Mouse (Mus musculus): ENCODE measurements at regions not wholly inside any gene's neighbourhood (a gene's known extent, or its start where the extent isn't known, plus 50 kb on each side); places are given as distances from the start of the nearest gene placed in this dataset.
"Not testable (repeated sequence)": the region's sequence is repeated elsewhere in the genome, so short reads cannot be mapped to it uniquely, and the experiment has no call there.

- Histone ChIP-seq H3K9me3 (replicated peaks; ENCODE audit: control insufficient read depth, low read length, poor library complexity, severe bottlenecking) (no peaks in the 10 kb centered on the region), H3K27ac (ENCODE audit: low read length) (no peak overlapping the region), H3K4me1 (ENCODE audit: control insufficient read depth, insufficient read depth, low read length) (peaks cover 4% of the 10 kb centered on the region; the same call in 1 of the 2 replicates), H3K9ac (ENCODE audit: low read depth, low read length) (no peak overlapping the region), H3K4me2 (ENCODE audit: low read length) (no peak overlapping the region), H3K4me3 (ENCODE audit: low read depth, low read length) (no peak overlapping the region), H3K36me3 (ENCODE audit: control insufficient read depth, insufficient read depth, low read length) (no peaks in the 10 kb centered on the region), H3K27me3 (ENCODE audit: control insufficient read depth, insufficient read depth, low read depth, low read length) (no peaks in the 10 kb centered on the region)
- 26% methylated on average over 9 of the region's 9 CpGs for WGBS
- ATAC-seq: no peak
Observed at GRCm38 (mm10) chr1:193496265-193497183, 126.4 kb upstream of the Camk1g start.

DNA sequence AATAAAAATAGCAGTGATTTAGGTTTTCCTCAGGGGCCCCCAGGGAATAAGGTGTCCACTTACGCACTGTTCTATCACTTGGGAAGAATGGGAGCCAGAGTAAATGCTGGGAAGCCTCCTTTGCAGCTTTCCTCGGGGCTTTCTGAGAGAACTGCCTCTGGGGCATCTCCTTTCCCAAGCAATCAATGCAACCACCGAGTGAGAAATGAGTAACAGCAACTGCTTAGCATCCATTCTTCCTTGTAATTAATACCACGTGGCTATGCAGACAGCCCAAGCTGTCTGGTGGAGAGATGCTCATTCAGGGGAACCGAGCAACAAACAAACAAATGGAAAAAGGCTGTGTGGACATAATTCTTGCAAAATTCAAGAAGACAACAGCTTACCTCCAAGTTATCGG is 117.9 kb upstream of the Camk1g start:
- no peaks in the 10 kb centered on the region for H3K36me3 ChIP-seq (ENCODE audit: control insufficient read depth, insufficient read depth, low read length)
- peak; percentile 32; the same call in 1 of the 2 replicates for ATAC-seq
- no peaks in the 10 kb centered on the region for H3K9me3 ChIP-seq (replicated peaks; ENCODE audit: control insufficient read depth, low read length, poor library complexity, severe bottlenecking)
- H3K4me1 ChIP-seq (ENCODE audit: control insufficient read depth, insufficient read depth, low read length): no peaks in the 10 kb centered on the region; the same call in 1 of the 2 replicates
- H3K9ac ChIP-seq (ENCODE audit: low read depth, low read length): no peak overlapping the region
- no peak overlapping the region for H3K27ac ChIP-seq (ENCODE audit: low read length)
- 49% methylated on average over 6 of the region's 6 CpGs for WGBS
- H3K4me3 ChIP-seq (ENCODE audit: low read depth, low read length): no peak overlapping the region
- no peak overlapping the region for H3K4me2 ChIP-seq (ENCODE audit: low read length)
- no peaks in the 10 kb centered on the region for H3K27me3 ChIP-seq (ENCODE audit: control insufficient read depth, insufficient read depth, low read depth, low read length)

DNA sequence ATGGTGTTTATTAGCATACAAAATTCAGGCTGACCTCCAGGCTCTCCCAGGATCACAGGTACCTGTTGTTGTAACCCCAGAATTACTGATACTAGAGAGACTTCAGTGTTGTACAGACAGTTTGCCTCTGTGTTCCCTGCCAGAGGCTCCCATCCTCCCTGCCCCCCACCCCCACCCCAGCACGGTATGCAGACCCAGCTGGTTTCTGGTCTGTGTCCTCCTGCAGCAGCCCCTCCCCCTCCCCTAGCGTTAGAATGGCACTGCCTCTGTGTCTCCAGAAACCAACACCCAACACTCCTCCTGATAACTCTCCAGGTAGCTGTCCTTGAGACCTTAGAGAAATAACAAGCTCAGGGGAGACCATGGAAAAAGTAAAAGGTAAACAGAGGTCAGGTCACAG is 116.6 kb upstream of the Camk1g start:
- WGBS: 0% methylated on average over 2 of the region's 2 CpGs
- not testable (repeated sequence) for H3K9me3 ChIP-seq (replicated peaks; ENCODE audit: control insufficient read depth, low read length, poor library complexity, severe bottlenecking); H3K27me3 ChIP-seq (ENCODE audit: control insufficient read depth, insufficient read depth, low read depth, low read length); H3K4me1 ChIP-seq (ENCODE audit: control insufficient read depth, insufficient read depth, low read length); H3K4me3 ChIP-seq (ENCODE audit: low read depth, low read length); H3K4me2 ChIP-seq (ENCODE audit: low read length); H3K27ac ChIP-seq (ENCODE audit: low read length); ATAC-seq; H3K9ac ChIP-seq (ENCODE audit: low read depth, low read length); H3K36me3 ChIP-seq (ENCODE audit: control insufficient read depth, insufficient read depth, low read length)

DNA sequence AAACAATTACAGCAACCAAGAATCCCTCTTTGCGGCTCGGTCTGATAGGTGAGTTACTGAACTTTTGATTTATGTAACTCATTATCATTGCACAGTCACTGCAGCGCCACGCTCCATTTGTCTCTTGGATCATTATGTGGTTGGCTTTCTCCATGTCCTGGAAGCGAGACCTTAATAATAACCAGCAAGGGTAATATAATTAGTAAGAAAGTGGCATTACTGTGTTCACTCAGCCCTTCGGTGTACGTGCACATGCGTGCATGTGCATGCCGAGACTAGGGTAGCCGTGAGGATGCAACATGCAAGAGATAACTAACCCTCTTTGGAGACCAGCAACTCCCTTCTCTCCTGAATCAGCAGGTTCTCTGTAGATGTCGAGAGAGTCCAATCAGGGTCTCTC is 114.9 kb upstream of the Camk1g start:
- no peak overlapping the region for H3K9ac ChIP-seq (ENCODE audit: low read depth, low read length)
- H3K9me3 ChIP-seq (replicated peaks; ENCODE audit: control insufficient read depth, low read length, poor library complexity, severe bottlenecking): no peaks in the 10 kb centered on the region
- H3K4me1 ChIP-seq (ENCODE audit: control insufficient read depth, insufficient read depth, low read length): no peaks in the 10 kb centered on the region; the same call in 1 of the 2 replicates
- WGBS: 72% methylated on average over 11 of the region's 11 CpGs
- ATAC-seq: no peak
- H3K4me3 ChIP-seq (ENCODE audit: low read depth, low read length): no peak overlapping the region
- H3K27ac ChIP-seq (ENCODE audit: low read length): no peak overlapping the region
- H3K4me2 ChIP-seq (ENCODE audit: low read length): no peak overlapping the region
- no peaks in the 10 kb centered on the region for H3K27me3 ChIP-seq (ENCODE audit: control insufficient read depth, insufficient read depth, low read depth, low read length)
- no peaks in the 10 kb centered on the region for H3K36me3 ChIP-seq (ENCODE audit: control insufficient read depth, insufficient read depth, low read length)

- no peaks in the 10 kb centered on the region for H3K4me1 ChIP-seq (ENCODE audit: control insufficient read depth, insufficient read depth, low read length)
- no peak overlapping the region for H3K9ac ChIP-seq (ENCODE audit: low read depth, low read length)
- ATAC-seq: no peak
- H3K27me3 ChIP-seq (ENCODE audit: control insufficient read depth, insufficient read depth, low read depth, low read length): no peaks in the 10 kb centered on the region
- H3K4me2 ChIP-seq (ENCODE audit: low read length): no peak overlapping the region
- H3K36me3 ChIP-seq (ENCODE audit: control insufficient read depth, insufficient read depth, low read length): no peaks in the 10 kb centered on the region
- WGBS: 44% methylated on average over 1 of the region's 1 CpGs
- no peak overlapping the region for H3K4me3 ChIP-seq (ENCODE audit: low read depth, low read length)
- H3K9me3 ChIP-seq (replicated peaks; ENCODE audit: control insufficient read depth, low read length, poor library complexity, severe bottlenecking): no peaks in the 10 kb centered on the region
- no peak overlapping the region for H3K27ac ChIP-seq (ENCODE audit: low read length)
Observed at GRCm38 (mm10) chr1:193477298-193477697, 107.2 kb upstream of the Camk1g start.

- no peak overlapping the region for H3K4me3 ChIP-seq (ENCODE audit: low read depth, low read length)
- no peak overlapping the region for H3K4me2 ChIP-seq (ENCODE audit: low read length)
- no peak for ATAC-seq
- no peaks in the 10 kb centered on the region for H3K4me1 ChIP-seq (ENCODE audit: control insufficient read depth, insufficient read depth, low read length)
- no peak overlapping the region for H3K27ac ChIP-seq (ENCODE audit: low read length)
- no peaks in the 10 kb centered on the region for H3K36me3 ChIP-seq (ENCODE audit: control insufficient read depth, insufficient read depth, low read length)
- H3K9ac ChIP-seq (ENCODE audit: low read depth, low read length): no peak overlapping the region
- H3K9me3 ChIP-seq (replicated peaks; ENCODE audit: control insufficient read depth, low read length, poor library complexity, severe bottlenecking): no peaks in the 10 kb centered on the region
- H3K27me3 ChIP-seq (ENCODE audit: control insufficient read depth, insufficient read depth, low read depth, low read length): no peaks in the 10 kb centered on the region
- 66% methylated on average over 7 of the region's 7 CpGs for whole genome bisulfite sequencing
Observed at GRCm38 (mm10) chr1:193476805-193477204, 106.7 kb upstream of the Camk1g start.

GRCm38 (mm10) chr1:193466306-193466705 is 96.2 kb upstream of the Camk1g start:
- Histone ChIP-seq H3K27me3 (ENCODE audit: control insufficient read depth, insufficient read depth, low read depth, low read length) (no peaks in the 10 kb centered on the region), H3K9ac (ENCODE audit: low read depth, low read length) (no peak overlapping the region), H3K4me1 (ENCODE audit: control insufficient read depth, insufficient read depth, low read length) (no peaks in the 10 kb centered on the region), H3K4me2 (ENCODE audit: low read length) (no peak overlapping the region), H3K36me3 (ENCODE audit: control insufficient read depth, insufficient read depth, low read length) (no peaks in the 10 kb centered on the region), H3K27ac (ENCODE audit: low read length) (no peak overlapping the region), H3K4me3 (ENCODE audit: low read depth, low read length) (no peak overlapping the region), H3K9me3 (replicated peaks; ENCODE audit: control insufficient read depth, low read length, poor library complexity, severe bottlenecking) (no peaks in the 10 kb centered on the region)
- no peak for ATAC-seq

DNA sequence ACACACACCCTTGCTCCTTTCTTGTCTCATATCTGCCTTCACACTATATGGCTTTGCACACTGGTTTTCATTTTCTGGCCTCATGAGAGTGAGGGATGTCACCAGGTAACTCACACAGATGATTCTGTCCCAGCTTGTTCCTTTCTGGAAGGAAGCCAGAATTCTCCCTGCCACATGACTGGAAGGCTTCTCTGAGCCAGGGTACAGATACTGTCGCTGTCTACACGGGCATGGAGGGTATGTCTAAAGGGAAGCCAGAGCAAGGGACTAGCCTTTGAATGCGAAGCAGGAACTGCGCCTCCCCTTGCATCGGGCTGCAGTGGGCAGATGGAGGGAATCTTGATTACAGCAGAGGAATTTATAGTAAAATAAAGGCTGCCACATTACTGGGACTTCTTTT is 89.6 kb upstream of the Camk1g start:
- no peak overlapping the region for H3K9ac ChIP-seq (ENCODE audit: low read depth, low read length)
- no peak overlapping the region for H3K4me3 ChIP-seq (ENCODE audit: low read depth, low read length)
- no peaks in the 10 kb centered on the region for H3K36me3 ChIP-seq (ENCODE audit: control insufficient read depth, insufficient read depth, low read length)
- no peaks in the 10 kb centered on the region for H3K4me1 ChIP-seq (ENCODE audit: control insufficient read depth, insufficient read depth, low read length)
- no peak for ATAC-seq
- H3K27ac ChIP-seq (ENCODE audit: low read length): no peak overlapping the region
- no peak overlapping the region for H3K4me2 ChIP-seq (ENCODE audit: low read length)
- H3K9me3 ChIP-seq (replicated peaks; ENCODE audit: control insufficient read depth, low read length, poor library complexity, severe bottlenecking): no peaks in the 10 kb centered on the region
- WGBS: 79% methylated on average over 5 of the region's 5 CpGs
- no peaks in the 10 kb centered on the region for H3K27me3 ChIP-seq (ENCODE audit: control insufficient read depth, insufficient read depth, low read depth, low read length)

DNA sequence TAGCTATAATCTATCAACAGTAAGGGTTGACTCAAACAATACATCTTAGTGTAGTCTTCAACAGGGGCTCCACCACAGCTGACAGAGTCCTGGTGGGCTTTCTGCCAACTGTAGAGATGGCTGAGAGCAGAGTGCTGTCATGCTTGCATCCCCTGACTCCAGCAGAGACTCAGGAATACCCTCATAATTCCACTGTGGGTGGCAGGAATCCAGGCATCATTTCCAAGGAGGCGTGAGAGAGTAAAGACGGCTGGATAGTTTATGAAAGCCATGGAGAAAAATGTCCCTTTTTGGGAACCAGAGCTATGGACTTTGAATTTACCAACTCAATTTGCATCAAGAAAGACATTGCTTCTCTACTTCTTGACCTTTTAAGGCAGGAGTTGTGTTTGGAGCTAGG is 87.8 kb upstream of the Camk1g start:
- Histone ChIP-seq H3K27ac (ENCODE audit: low read length) (no peak overlapping the region), H3K4me2 (ENCODE audit: low read length) (no peak overlapping the region), H3K36me3 (ENCODE audit: control insufficient read depth, insufficient read depth, low read length) (no peaks in the 10 kb centered on the region), H3K27me3 (ENCODE audit: control insufficient read depth, insufficient read depth, low read depth, low read length) (no peaks in the 10 kb centered on the region), H3K9ac (ENCODE audit: low read depth, low read length) (no peak overlapping the region), H3K4me3 (ENCODE audit: low read depth, low read length) (no peak overlapping the region), H3K4me1 (ENCODE audit: control insufficient read depth, insufficient read depth, low read length) (no peaks in the 10 kb centered on the region), H3K9me3 (replicated peaks; ENCODE audit: control insufficient read depth, low read length, poor library complexity, severe bottlenecking) (no peaks in the 10 kb centered on the region)
- no peak for ATAC-seq
- 87% methylated on average over 2 of the region's 2 CpGs for WGBS

Measured in midbrain, embryonic 16.5 days (tissue).